Mouse (Mus musculus) R1 (cell line): ENCODE measurements around the gene Spo11.

Experiments used
- DNase-seq: peaks from one replicate; pipeline ENCODE4 v3.0.0-alpha.2; 2018; ENCODE audit warnings: low read depth, low spot score

The Spo11 gene

DNA sequence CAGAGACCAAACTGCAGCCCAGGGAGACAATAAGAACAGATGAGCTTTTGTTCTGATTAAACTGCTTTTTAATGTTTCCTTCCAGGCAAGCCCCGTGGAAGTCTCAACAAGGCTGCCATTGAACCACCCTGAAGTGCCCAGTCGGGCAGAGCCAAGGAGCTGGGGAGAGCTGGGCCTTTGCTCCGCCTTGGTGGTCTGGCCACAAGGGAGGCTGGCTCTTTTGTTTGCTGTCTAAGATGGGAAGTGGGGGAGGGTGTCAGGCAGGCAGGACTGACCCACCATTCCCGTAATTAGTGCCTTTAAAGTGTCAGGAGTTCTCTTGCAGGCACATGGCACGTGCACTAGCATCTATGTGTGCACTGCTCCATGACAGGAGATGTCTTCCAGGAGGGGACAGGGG lies 18.9 kb upstream of the Spo11 start:
- no peak for DNase-seq

DNA sequence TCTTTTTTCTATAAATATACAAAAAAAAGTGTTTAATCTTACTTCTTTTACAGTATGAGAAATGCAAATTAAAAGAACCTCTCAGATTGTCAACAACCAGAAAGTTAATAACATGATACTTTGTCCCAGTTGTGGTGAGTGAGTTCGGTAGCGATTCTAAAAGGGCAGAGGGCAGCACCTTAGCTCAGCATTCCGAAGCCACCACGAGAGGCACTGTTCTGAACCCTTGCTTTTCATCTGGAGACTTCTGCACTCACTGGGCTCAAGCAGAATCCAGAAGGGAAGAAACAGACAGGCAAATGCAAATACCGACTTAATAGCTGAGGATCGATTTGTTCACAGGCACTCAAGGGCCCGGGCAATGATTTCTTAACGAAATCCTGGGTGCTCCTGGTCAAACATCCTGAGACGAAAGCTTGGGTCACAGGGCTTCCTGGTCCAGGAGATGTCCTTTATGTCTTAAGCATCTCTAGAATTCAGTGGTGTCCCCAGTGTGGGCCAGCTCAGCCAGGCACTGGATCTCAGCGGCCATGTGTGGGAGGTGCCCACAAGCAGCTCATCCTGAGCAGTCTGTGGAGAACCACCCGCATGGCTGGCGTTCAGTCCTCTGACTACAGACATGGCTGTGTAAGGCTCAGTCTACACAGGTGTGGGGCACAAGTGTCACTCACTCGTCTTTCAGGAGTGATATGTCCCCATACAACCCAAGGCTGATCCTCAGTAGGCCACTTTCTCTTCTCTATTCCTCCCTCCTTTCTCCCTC lies 18.3 kb upstream of the Spo11 start:
- peak; percentile 30 for DNase-seq

DNA sequence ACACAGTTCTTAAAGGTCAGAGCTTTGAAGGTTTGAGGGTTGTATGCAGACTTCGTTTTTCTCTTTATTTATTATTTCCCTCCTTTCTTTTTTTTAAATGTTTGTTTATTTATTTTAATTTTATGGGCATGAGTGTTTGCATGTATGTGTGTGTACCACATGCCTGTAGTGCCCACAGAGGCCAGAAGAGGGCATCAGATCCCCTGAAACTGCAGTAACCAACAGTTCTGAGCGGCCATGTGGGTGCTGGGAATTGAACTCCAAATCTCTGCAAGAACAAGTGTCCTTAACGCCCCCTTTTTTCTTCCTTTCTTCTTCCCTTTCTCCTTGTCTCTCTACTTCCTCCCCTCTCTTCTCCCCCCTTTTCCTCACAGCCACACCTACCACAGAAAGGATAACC lies 17.1 kb upstream of the Spo11 start:
- peak; percentile 63 for DNase-seq

DNA sequence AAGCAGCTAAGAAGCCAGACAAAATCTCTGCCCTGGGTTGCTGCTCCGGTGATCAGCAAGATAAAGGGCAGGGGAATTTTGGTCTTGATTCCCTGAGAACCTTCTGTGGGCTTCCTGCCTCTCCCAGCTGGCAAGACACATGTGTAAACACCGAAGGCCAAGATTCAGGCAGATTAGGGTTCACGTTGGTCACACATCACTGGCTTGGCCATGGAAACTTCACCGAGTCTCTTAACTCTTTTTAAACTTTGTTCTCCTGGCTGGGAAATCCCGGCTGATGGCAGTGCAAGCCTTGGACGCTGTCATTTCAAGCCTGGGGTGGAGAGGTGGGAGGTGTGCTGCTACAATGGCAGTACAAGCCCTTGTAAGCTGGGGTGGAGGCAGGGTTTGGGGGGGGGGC lies 16.3 kb upstream of the Spo11 start:
- DNase-seq: no peak

DNA sequence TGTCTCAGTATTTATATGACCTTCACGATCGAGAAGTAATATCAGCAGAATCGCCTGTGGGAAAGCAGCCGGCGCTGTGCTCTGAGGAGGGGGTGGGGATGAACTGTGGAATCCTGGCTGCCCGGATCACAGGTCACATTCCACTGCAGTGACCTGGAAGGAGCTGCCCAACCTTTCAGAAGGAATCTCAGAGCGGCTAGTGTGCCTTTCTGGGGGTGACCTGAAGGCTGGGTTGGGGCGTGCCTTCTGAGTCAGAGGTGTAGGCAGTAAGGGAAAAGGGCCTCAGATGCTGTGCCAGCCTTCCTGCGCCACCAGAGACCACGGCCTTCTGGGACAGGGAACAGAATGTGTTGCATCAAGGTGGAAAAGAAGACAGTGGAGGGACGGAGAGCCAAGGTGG lies 12.3 kb upstream of the Spo11 start:
- DNase-seq: peak; percentile 31

DNA sequence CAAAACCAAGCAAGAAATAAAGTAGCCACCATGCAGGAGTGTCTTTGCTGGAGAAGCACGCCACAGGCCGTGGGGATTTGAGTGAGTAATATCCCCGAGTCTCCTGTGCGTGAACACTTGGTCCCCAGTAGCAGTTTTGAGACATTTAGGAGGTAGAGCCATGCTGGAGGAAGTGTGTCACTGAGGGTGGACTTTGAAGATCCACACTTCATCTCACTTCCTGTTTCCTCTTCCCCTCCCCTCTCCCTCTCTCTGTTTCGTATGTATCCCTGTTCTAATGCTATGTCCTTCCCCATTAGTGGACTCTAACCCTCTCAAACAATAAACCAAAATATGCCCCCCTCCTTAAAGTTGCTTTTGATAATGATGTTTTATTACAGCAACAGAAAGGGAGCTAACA lies 11.0 kb upstream of the Spo11 start:
- no peak for DNase-seq

DNA sequence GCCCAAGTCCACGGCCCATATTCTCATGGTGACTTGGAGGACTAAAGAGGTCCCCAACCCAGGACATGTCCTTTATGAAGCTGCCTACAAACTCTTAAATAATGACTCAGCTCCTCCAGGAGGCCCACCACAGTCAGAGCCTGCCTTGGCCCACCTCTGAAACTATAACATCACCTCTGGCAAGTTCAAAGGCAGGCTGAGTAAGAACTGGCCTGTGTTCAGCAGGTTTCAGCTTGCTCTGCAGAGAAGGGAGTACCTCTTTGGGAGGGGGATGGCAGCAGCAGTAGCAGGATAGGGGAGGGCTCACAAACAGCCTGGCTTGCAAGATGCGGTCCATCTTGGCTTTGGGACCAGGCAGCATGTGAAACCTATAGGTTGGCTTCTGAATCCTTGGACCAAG lies 5.6 kb upstream of the Spo11 start:
- no peak for DNase-seq

DNA sequence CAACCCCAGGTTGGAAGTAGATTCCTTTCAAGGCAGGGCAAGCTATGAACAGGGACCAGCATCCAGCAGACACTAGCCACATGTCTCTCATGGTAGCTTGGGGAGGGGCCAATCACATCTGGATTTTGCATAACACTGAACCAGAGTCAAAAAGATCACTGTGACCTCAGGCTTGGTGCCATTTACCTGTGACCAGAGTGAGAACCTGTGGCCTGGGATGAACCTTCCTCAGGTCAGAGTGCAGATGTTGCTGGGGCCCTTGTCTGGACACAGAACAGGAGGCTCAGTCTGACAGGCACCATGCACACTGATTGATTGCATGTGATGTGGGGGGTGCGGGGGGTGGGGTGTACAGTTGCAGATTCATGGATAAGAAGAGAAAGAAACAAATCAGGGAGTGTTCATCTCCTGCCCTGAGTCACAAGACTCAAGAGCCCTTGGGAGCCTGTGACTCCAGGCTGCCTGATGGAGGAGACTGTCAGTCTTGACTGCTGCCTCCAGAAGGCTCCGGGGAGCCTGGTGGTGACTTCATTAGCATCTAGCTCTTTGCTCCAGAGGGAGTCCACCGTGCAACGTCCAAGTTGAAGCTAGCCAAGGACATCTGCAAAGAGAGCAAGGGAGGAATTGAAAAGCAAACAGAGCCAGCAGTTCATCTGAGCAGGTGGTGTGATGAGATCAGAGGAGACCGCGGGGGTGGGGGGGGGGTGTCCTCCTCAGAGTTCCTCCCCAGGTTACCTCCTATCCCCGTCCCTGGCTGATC lies 3.5 kb upstream of the Spo11 start:
- no peak for DNase-seq

DNA sequence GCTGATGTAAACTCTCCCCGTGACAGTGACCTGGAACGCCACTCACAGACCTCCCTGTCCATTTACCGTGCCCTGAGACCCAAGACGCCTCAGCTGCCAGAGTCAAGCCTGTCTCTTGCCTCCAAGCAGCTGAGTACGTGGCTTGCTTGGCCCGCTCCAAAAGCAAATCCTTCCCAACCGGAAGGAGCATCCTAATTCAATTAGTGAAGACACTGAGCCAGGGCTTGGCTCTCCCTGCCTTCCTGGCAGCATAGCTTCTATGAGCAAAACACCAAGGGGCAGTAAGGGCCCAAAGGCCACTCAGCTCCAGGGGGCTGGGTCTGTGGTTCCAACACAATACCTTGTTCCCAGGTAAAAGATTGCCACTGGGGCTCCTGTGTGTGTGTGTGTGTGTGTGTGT lies 2.8 kb upstream of the Spo11 start:
- no peak for DNase-seq

DNA sequence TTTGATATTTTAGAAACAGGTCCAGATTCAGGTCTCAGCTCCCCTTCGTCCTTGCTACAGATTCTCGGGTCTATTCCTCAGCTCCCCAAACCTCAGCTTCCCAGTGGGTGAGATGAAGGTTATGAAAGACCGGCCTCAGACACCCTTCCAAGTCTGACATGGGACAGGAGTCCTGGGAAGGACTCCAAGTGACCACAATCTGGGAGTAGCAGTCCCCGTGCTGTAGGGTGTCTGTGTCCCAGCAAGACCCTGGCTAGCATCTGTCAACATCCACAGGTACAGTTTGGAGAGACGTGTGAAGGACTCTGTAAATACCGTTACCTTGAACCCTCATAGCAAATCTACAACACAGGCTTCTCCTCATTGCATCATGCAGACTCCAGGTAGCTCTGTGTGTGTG lies 2.3 kb upstream of the Spo11 start:
- DNase-seq: no peak

DNA sequence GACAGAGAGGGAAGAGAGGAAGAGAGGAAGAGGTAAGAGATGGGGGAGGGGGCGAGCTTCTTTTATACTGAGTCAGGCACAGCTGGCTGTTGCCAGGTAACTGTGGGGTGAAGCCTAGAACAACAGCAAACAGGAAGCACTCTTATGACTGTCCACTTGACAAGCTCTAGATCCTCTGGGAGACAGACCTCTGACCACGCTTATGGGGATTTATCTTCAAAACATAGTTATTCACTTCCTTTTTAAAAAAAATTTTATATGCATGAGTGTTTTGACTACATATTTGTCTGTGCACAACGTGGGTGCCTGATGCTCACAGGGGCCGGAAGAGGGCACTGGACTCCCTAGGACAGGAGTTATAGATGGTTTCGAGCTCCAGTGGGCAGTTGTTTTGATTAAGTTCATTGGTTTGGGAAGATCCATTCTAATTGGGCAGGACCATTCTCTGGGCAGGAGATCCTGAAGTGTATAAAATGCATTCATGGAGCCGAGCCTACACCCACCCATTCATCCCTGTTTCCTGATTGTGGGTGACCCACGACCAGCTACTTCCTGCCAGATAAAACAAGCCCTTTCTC lies 750 bp upstream of the Spo11 start:
- DNase-seq: peak; percentile 77

DNA sequence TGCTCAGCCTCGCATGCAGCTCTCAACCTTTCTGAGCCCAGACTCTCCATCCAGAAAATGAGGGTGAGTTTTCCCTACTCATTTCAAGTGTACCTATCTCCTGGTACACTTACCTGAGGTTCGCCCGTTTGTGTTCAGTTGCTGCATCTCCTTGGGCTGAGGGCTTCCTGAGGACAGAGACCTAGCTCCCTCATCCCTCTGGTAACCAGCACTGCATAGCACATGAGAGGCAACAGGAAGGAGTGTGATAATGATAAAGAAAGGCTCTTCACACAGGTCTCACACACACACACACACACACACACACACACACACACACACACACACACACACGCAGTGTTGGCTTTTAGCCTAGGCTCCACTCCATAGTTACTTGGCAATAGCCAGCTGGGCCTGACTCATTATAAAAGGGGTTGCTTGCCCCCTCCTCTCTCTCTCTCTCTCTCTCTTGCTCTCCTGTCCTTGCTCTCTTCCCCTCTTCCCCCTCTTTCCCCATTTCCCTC lies 682 bp downstream of the Spo11 start:
- no peak for DNase-seq

DNA sequence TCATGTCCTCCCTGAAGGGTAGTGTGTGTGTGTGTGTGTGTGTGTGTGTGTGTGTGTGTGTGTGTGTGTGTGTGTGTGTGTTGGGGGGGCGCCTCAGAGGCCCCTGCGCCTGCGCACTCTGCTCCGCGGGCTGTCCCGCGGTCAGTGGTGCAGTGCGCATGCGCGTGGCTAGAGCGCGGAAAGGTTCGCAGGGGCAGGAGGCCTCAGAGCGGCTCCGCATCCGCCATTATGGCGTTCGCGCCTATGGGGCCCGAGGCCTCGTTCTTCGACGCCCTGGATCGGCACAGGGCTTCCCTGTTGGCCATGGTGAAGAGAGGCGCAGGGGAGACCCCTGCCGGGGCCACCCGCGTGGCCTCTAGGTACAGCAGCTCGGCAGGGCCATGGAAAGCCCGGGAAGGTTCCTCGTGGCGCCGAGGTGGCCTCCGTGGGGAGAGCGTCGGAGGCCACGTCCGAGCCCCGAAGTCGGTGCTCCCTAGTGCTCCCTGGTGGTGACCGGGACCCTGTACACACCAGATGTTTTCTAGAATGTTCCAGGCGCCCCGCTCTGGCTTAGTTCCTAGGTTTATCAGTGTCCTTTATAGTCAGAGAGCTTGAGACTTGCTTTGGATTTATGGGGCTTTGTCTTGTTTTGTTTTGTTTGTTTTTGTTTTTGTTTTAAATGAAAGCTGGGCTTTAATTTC lies 2.3 kb downstream of the Spo11 start:
- DNase-seq: peak; percentile 72

DNA sequence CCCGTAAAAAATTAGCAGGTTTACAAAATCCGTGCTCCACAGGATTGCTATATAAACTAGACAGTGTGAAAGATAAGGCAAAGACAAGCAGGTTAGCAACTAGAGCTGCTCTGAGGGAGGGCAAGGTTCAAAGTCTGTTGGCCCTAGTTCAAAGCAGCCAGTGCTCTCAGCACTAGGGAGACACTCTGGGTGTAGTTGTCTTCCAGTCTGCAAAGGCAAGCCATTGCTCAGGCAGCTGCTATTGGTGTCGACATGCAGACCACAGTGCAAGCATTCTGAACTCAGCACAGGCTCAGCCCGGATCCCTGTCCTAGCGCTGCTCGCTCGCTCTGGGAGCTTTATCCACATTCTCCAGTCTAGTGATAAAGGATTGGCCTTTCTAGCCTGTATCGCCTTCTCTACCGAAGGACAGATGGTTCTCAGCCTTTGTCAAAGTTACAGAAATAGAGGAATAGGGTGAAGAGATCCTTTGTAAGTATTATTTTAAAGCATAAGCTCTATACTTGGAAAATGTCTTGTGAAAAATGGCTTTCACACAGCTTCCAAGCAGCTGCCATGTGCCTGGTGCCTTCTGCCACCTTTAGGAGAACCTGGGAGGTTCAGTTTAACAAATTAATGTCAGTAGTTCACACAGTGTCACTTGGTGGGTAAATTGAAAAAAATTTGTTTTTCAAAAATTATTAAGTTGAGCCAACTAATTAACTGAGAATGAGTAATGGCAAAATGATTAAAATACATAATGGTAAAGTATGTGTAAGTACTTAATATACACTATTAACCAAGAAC lies 5.5 kb downstream of the Spo11 start:
- DNase-seq: no peak

DNA sequence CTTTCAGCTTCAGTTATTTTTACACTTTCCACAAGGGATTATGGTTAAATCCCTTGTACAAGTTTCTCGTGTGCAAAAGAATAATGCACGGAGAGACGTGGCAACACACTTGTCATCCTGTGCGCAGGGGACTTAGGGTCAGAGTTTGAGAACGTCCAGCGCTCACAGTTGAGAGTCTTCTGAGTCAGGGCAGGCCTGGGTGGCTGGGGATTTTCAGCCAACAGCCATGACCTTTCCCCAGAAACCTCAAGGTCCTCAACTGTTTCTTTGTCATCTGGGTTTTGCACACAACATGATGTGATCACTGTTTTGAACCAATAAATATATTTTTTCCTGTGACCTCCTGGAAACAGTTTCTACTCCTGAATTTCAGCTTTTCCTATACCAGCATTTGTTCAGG lies 12.7 kb downstream of the Spo11 start:
- DNase-seq: no peak

DNA sequence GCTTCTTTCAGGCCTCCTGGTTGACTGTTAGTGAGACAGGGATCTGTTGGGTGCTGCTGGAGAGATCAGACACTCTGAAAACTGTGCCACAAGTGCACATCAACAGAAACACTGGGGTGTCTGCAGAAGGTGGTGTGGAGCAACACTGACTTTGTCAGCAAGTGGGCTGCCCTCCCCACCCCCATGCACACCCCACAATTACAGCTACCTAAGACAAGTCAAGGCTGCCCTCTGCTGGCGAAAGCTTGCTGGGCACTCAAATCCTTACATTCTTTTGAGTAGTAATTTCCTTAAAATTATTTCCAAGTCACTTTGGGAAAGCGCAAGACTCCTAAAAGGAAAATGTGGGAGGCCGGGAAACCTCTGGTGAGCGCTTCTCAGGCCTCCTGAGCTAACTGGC lies 18.7 kb downstream of the Spo11 start:
- DNase-seq: peak; percentile 77

DNA sequence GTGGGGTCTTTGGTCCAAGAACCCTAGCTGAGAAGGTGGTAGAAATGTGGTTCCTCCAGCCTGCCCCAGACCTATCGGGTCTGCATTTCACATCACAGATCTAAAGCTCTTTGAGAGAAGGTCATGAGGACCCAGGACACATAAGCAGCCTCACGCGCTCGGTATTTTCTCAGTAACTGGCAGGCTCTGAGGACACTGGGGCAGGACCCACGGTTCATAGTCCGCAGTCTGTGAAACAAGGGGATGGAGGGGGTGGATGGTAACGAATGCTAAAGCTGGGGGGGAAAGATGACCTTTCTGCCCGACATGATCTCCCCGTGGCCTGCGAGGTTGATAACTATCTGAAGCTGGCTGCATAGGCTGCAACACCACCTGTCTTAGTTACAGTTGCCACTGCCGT lies 20.2 kb downstream of the Spo11 start:
- DNase-seq: no peak

DNA sequence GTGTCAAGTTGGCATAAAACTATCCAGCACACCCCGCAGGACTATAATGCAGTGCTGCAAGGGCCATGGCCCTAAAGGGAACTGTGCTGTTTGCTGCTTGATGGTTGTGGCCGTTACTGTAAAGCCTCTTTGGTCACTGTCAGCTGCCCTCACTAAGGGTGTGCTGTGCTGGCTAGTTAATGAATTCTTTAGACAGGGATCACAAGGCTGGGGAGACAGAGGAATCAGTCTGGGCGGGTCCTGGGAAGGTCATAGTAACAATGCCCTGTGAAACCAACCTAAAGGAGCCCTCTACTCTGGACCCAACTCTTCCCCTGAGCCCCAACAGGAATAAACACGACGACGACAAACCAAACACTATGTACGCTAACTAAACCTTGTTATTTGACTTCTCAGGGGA lies 21.0 kb downstream of the Spo11 start:
- no peak for DNase-seq

DNA sequence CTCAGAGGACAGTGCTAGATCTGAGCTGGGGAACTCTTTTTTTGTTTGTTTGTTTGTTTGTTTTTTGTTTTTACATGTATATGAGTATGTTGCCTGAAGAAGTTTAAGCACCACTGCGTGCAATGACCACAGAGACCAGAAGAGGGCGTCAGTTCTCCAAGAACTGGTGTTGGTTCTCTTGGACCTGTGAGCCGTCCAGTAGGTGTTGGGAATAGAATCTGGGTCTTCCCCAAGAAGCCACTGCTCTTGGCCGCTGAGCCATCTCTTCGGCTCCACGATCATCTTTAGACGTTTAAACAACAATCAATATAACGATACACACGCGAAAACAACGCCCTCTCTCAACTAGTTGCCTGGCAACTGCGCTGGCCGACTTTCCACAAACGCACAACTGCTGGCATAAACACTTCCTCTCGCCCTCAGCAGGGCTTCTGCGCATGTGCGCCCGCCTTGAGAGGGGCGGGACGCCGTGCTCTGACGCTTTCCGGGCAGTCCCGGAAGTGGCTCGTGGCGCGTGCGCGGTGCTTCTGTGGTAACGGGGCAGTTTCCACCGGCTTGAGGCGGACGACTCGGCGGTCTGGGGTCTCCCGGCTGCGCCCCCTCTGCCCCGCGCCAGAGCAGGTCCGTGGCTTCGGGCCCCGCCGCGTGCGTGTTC lies 22.3 kb downstream of the Spo11 start, which contains the start of gene Rae1:
Rae1 (plus strand) TSS at position 488 of the 655 bp plus-strand sequence.
- peak; percentile 98 for DNase-seq

DNA sequence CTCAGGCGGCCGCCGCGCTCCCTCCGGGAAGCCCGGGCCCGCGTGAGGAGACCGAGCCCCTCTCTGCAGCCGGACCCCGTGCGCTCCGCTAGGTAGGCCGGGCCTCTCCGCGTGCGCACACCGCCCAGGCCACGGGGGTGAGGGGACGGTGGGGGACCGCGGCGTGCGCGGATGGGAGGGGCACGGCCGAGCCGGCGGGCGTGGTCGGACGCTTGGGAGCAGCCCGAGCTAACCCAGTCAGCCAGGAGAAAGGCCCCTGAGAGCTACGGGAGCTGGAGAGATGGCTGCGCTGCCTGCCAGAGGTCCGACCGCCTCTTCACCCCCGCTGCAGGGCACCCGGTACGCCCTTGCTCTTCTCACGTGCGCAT lies 22.8 kb downstream of the Spo11 start:
- peak; percentile 85 for DNase-seq

DNA sequence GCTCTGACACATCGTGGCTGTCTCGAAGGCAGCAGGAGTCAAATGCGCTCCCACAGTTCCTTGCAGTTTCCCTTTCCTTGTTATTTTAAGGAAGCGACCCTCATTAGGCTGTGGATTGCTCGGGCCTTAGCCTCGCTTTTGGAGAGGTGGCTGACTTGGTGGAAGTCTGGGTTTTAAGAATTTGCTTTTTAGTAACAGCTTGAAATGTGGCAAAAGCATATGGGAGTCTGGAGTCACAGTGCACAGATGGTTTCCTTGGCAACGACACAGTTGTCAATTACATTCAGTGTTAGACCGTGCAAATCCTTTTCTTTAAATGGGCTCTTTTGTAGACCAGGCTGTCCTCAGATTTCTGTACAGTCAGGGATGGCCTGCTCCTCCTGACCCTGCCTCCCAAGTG lies 23.4 kb downstream of the Spo11 start:
- peak; percentile 47 for DNase-seq
